Mouse (Mus musculus): Measurements from ENCODE around the gene Stab2.

Gene Stab2

DNA sequence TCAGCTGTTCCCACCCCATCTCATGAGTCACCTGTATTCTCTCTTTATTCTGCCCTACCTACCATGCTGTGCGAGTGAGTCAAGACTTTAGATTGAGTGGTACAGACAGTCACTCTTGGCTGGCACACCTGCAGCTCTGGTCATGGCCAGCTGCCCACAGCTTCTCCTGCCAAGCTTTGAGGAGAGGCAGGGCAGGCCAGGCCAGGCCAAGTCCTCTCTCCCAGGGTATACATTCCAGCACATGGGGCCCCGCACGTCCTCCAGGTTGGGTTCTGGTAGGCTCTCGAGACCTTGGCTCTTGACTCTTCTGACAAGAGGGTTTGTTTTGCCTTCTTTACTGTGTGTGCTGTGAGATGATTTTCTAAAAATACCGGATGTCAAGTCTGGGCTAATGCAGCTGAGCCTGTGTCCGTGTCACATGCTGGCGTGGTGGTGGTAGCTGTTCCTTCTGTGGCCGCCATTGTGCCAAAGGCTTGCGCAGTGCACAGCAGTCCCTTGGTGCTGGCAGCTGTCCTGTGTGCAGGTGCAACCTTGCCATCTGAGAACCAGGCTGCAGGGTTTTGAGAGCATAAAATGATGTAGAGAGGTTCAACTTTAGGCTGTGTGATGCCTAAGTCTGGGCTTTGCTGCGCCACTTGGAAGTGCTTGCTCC, 181.8 kb downstream of the Stab2 start:
- no peak for DNase-seq (ENCODE audit: low read depth, low spot score)

DNA sequence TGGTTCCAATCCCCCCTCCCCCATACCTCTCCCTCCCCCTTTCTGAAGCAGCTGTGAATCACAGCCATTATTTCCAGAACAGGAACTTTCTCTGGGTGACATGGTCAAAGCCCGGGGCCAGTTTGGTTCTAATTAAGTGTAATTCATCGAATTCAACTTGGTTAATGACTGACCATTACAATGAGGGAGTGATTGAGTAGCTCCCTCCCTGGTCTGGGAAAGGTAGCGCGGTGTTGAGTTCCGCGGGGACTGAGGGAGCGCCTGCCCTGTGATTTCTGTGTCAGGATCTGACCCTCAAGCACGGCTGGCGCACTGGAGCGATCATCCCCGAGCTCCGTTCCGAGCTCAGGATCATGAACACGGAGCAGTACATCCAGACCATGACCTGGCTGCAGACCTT, 183.0 kb downstream of the Stab2 start:
- DNase-seq (ENCODE audit: low read depth, low spot score): no peak

DNA sequence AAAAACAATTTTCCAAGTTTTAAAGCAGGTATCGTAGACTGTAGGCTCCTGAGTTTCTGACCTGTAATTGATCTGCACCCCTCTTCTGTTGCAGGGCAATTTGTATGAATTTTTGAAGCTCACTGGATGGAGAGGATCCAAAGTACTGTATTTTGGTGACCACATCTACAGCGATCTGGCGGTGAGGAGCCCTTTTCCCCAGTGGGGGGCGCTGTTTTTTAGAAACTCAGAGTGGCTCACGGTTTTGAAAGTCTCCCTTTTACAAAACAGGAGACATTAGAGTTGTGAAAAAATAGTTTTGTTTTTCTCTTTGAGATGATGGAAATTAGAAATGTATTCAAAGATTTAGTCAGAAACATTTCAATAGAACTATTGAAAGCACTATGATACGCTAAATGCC, 183.7 kb downstream of the Stab2 start:
- no peak for DNase-seq (ENCODE audit: low read depth, low spot score)

DNA sequence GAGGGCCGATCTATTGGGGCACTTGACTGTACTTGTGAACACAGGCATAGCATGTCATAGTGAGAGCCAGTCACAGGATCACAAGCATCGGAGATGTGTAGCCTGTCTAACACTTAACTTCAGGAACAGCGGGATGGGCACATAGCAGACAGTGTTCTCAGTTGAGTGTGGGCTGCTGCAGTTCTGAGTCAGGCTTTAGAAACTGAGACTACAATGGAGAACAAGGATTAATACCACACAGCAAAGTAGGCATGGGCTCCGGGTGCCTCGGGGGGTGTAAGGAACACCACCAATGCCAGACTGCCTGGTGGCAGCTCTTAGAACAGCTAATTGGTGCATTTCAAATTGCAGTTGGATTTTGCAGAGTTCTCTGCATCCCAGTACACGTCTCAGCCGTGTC, 186.8 kb downstream of the Stab2 start:
- no peak for DNase-seq (ENCODE audit: low read depth, low spot score)

DNA sequence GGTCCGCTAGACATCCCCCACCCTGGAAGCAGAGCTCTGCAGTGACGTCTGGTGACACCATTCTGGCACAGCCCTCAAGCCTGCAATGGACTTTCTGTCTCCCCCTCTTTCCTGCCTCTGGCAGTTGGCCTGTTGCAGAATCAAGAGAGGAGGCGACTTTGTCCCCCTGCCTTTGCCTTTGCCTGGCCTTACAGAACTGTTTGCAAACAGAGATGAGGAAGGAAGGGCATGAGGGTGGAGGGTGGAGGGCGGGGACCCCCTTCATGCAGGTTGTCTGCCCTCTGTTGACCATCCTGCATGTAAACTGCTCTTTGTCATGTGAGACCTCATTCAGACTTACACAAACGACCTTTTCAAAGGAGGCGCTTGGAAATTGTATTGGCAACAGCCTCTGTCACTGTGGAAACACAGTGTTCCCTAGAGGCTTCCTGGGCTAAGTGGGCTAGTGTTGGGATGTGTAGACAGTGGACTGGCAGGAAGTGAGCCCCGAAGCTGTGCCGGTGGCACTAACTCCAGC, 188.1 kb downstream of the Stab2 start:
- no peak for DNase-seq (ENCODE audit: low read depth, low spot score)

DNA sequence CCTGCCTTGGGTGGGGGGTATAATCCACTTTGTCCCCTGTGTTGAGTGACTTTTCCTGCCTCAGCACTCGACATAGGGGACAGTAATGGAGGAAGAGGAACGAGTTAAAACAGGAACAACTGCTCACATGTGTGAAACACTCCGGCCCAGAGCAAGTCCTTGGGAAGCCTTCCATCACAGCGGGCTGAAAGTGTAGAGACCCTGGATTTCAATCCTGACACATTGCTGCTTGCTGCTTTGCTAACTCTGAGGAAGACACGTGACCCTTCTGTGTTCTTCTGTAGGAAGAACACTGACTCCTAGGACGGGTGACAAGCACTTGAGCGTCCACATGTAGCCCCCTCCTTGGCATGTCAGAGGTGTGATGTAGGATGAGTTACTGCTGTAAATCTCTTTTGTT, 192.7 kb downstream of the Stab2 start:
- no peak for DNase-seq (ENCODE audit: low read depth, low spot score)

DNA sequence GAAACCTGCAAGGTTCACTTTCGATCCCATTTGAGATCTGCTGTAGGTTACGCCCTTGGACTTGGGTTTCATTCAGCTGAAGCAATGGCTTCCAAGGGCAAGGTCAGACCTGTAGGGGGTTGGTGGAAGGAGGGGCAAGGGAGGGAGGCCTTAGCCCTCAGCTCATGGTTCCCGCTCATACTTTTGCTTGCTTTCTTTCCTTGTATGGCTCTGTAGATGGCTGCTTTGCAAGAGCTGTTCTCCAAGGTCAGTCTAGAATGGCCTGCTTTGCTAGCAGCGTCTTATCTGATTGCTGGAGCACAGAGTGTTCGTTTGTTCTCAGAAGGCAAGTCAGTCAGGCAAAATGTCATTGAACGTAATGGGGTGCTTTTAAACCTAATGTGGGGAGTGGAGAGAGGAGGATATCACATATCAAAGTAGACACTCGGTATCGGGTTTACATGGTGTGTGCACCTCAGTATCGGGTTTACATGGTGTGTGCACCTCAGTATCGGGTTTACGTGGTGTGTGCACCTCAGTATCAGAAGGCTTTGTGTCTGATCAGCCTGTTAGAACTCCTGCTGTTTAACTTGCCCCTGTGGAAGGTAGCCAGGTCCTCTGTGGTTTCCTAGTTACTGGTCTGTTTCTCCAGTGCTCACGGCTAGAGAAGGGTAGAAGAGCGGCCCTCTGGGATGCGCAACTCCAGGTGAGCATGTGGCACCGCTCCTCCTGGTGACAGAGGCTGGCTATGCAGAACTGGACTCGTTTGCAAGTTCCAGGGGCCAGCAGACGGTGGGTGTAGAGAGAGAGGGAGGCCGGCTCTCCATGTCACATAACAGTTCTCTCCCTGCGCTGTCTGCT, 193.3 kb downstream of the Stab2 start:
- DNase-seq (ENCODE audit: low read depth, low spot score): no peak

DNA sequence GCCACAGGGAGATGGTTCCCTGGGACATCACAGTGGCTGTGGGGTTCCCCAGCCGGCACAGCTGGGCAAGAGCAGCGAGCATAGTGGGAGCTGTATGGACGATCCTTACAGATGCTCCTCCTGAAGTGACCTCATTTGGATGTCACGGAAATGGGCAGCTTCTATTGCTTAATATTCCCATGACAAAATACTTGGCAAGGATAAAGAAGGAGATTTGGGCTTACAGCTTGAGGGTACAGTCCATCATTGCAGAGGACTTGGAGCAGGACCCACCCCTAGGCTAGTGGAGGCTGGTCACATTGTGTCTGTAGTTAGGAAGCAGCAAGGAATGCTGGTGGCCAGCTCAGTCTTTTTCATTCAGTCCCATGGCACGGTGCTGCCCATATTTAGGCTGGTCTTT, 197.2 kb downstream of the Stab2 start:
- DNase-seq (ENCODE audit: low read depth, low spot score): no peak

DNA sequence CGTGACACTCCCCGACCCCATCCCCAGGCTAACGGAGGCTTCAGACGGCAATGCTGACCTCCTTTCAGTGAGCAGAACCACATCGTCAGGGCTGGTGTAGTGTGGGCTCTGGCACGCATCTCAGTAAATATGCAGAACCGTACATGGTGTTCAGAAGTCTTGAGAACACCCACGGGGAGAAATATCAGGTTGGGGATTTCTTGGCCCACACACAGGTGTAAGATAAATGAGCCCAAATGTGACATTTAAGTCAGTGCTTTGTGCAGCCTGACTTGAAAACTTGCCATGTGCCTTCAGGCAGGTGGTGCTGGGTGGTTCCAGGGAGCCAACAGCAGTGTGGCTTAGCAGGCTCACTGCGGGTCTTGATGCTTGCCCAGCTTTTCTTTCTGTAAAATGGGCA, 197.8 kb downstream of the Stab2 start:
- DNase-seq (ENCODE audit: low read depth, low spot score): no peak

DNA sequence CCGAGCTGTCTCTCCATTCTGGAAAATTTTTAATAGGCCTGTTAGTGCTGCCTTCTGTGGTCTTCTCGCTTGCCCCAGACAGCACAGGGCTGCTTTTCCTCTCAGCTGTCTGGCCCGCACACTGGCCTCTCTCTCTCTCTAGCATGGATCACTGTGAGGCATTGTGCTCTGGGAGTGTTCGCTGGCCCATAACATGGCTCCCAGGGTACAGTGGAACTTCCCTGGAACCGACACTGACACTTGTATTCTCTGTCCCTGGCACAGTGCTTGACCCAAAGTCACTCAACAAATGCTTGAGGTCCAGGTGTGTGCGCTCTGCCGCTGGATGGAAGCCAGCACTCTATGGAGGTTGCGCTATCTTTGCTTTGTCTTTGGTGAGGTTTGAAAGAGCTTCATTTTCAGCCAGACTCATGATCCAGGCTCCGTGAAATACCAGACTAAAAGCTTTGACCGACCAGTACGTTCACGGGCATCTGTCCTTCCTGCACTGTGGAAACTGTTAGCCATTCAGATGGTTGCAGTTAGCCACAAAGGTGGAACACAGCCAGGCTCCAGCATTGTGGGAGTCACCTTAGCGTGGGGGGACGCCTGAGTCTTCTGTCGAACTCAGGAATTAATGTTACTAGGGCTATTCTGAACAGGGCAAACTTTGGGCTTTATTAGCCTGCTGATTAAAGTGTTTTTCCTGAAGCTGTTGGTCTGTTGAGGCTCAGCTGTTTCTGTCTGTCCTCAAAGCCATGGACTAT, 199.6 kb downstream of the Stab2 start:
- DNase-seq (ENCODE audit: low read depth, low spot score): no peak

DNA sequence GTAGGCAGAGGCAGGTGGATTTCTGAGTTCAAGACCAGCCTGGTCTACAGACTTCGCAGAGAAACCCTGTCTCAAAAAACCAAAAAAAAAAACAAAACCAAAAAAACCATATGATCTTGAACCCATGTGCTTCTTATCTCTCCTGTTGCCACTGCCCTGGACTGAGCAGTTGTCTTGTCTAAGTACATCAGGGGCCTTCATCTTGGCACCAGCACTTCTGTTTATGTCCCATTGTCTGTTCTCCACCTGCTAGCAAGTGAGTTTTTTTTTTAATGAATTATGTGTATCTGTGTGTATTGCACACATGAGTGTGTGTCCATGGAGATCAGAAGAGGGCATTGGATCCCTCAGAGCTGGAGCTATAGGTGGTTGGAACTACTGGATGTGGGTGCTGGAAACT, 200.5 kb downstream of the Stab2 start:
- DNase-seq (ENCODE audit: low read depth, low spot score): no peak

DNA sequence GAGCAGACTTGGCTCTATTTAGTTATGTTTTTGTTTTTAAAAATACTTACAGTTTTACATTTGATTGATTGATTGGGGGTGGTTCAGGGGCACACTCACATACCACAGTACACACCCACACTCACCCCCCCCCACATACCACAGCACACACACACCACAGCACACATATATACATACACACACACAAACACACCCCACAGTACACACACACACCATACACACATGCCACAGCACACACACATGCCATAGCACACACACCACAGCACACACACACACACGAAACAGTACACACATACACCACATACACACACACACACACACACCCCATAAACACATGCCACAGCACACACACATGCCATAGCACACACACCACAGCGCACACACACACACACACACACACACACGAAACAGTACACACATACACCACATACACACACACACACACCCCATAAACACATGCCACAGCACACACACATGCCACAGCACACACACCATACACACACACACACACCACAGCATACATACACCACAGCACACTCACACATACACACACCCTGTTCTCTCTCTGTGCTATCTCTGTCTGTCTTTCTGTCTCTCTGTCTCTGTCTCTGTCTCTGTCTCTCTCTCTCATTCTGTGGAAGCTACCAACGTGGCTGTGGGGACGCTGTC, 211.6 kb downstream of the Stab2 start:
- DNase-seq (ENCODE audit: low read depth, low spot score): no peak

DNA sequence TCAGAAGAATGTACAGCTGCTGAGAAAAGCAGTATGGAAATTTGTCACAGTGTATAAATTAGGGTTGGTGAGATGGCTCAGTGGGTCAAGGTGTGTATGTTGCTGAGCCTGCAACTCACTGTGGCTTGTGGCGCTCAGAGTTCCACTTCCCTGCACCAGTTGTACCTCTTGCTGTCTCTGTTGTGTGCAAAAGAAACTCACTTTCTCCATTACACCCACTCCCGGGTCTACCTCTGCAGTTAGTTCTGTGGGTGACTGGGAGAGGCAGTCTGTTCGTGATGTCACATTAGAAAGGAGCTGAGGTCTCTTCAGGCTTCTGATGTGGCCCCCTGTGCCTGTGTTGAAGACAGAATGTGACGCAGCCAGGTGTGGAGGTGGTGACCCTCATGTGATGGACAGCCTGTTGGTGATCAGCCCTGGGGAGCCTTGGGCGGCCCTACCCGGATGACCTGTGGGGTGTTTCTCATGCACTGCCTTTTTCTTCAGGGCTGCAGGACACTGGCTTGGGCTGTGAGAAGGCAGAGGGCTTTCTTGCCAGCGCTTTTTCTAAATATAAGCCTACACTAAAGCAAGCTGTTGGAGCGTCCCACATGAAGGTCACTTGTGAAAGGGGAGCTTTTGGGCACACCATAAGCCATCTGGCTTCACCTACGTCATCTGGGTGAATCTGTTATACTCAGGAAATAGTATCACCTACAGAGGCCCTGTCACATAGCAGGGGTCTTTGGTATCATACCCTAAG, 212.9 kb downstream of the Stab2 start:
- DNase-seq (ENCODE audit: low read depth, low spot score): no peak

DNA sequence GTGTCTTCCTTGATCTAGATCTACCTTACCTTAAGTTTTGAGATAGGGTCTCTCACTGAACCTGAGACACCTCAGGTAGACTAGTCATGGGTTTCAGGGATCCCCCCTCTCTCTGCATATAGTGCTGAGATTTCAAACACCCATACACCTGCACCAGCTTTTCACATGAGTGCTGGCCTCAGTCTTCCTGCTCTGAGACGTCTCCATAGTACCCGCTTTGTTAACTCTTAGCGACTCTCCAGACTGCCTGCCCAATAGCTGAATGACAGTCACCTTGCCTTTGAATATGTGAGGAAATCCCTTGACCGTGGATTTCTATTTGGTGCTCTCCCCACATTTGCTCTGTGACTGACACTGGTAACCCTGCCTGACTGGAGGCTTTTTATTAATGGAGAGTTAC, 213.6 kb downstream of the Stab2 start:
- no peak for DNase-seq (ENCODE audit: low read depth, low spot score)

DNA sequence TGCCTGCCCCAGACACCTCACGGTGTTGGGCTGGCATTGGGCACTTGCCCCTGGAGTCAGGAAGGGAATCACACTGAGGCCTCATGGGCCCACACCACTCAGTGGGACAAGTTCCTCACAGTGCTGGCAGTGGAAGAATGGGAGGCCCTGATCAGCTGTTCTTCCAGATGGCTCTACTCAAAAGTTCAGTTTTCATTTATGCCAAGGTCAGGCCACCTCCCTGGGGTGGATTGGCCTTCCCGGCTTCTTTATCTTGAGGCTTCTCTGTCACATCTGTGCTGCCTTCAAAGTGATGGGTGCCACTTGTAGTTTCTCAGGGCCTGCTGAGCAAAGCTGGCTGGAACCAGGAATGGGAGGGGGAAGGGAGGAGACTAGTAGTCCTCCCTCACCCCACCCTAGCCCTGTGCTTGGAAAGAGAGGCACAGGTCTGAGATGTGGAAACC, 214.3 kb downstream of the Stab2 start:
- no peak for DNase-seq (ENCODE audit: low read depth, low spot score)

DNA sequence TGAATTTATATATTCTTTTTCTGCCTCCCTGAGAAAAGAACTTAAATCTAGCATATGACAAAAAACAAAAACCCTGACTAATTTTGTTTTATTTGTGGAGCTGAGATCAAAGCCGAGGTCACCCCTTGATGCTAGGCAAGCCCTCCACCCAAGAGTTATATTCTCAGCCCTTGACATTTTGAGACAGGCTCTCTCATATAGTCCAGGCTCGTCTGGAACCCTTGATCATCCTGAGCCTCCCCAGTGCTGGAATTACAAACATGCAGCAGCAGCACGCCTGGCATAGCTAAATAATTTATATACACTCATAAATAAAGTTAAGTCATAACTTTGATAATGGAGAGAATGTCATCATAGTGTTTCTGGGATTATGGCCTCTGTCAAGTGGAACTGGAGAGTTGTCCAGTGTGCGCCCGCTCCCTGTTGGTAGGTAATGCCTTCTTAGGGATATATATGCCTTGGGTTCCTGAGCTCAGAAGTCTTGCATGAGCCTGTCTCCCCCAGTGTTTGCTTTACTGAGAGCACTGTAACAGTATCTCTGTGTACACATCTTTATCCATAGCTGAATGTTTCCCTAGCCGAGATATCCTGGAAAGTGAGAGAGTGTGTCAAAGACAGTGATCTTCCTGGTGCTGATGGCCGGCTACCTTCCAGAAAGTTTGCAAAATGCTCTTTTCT, 216.2 kb downstream of the Stab2 start:
- DNase-seq (ENCODE audit: low read depth, low spot score): no peak

Measured in 3T3-L1 (cell line).